Mouse (Mus musculus) limb, embryonic 14.5 days (tissue): ENCODE measurements at regions not wholly inside any gene's neighbourhood (a gene's known extent, or its start where the extent isn't known, plus 50 kb on each side); places are given as distances from the start of the nearest gene placed in this dataset.

Experiments
- ATAC-seq: fragments of 200-750 bp; cut with Nextera tagmentation; 2 replicates; pipeline ENCODE4 v1.8.0; 2017; ENCODE audit warnings: low read depth, moderate number of reproducible peaks, moderate TSS enrichment; ENCODE audit not compliant: low FRiP score
- DNase-seq: peaks from one replicate; pipeline ENCODE4 v3.0.0-alpha.2; 2015; ENCODE audit warnings: low spot score
- H3K27ac ChIP-seq: fragments of 300-500 bp; sonication (generic); replicated peaks from 2 replicates; pipeline ENCODE4 v1.5.1; 2014; ENCODE audit warnings: low read depth, mild to moderate bottlenecking, low read length, moderate library complexity, mixed read lengths
- H3K27me3 ChIP-seq: fragments of 300-500 bp; sonication (generic); 2 replicates; pipeline ENCODE4 v1.6.1; 2014; ENCODE audit warnings: low read length, mixed read lengths; ENCODE audit not compliant: control insufficient read depth, insufficient read depth
- H3K36me3 ChIP-seq: fragments of 300-500 bp; sonication (generic); 2 replicates; pipeline ENCODE4 v1.6.1; 2014; ENCODE audit warnings: mild to moderate bottlenecking, low read length, moderate library complexity, mixed read lengths; ENCODE audit not compliant: control insufficient read depth, insufficient read depth
- H3K4me1 ChIP-seq: fragments of 300-500 bp; sonication (generic); 2 replicates; pipeline ENCODE4 v1.6.1; 2014; ENCODE audit warnings: antibody characterized with exemption, low read length, mixed read lengths; ENCODE audit not compliant: control insufficient read depth, insufficient read depth
- H3K4me2 ChIP-seq: fragments of 300-500 bp; sonication (generic); replicated peaks from 2 replicates; pipeline ENCODE4 v1.6.1; 2014; ENCODE audit warnings: low read depth, mild to moderate bottlenecking, low read length, moderate library complexity; ENCODE audit not compliant: severe bottlenecking
- H3K4me3 ChIP-seq: fragments of 300-500 bp; sonication (generic); replicated peaks from 2 replicates; pipeline ENCODE4 v1.5.1; 2014; ENCODE audit warnings: low read length
- H3K9ac ChIP-seq: fragments of 300-500 bp; sonication (generic); 2 replicates; pipeline ENCODE4 v1.6.1; 2014; ENCODE audit warnings: mild to moderate bottlenecking, low read depth, low read length, moderate library complexity; ENCODE audit not compliant: severe bottlenecking
- H3K9me3 ChIP-seq: fragments of 300-500 bp; sonication (generic); 2 replicates; pipeline ENCODE4 v1.6.1; 2016; ENCODE audit warnings: low read length; ENCODE audit not compliant: control insufficient read depth
- POLR2A ChIP-seq: fragments of 200-500 bp; IDR thresholded peaks from 2 replicates; pipeline ENCODE4 v1.8.0; 2012; ENCODE audit warnings: inconsistent platforms, mild to moderate bottlenecking, moderate library complexity, borderline replicate concordance; ENCODE audit not compliant: insufficient read depth, insufficient read length; ENCODE audit errors: extremely low read depth
- WGBS: fragments of 180-500 bp; shearing (Covaris S2); extraction: QIAGEN DNeasy Blood & Tissue Kit; methylation state at CpG from one replicate; pipeline ENCODE4 v1.1.7; 2014; 5-methylcytosine and 5-hydroxymethylcytosine counted together

DNA sequence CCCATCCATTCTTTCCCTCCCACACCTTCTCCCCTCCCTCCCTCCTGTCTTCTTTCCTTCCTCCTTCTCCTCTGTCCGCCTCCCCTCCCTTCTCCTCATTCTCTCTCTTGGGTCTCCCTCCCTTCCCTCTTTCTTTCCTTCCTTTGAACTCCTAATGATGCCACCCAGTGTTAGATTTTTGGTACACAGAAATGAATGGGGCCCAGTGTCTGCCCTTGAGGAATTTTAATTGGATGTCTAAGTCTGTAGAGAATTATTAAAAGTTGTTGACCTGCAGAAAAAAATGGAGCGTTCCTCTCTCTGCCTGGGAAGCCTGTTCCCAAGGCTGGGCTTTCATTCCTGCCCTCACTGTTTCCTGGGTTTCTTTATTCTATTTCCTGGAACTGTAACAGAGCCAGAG, 434.0 kb upstream of the Fam160b2 start:
- WGBS = 41% methylated on average over 2 of the region's 2 CpGs

DNA sequence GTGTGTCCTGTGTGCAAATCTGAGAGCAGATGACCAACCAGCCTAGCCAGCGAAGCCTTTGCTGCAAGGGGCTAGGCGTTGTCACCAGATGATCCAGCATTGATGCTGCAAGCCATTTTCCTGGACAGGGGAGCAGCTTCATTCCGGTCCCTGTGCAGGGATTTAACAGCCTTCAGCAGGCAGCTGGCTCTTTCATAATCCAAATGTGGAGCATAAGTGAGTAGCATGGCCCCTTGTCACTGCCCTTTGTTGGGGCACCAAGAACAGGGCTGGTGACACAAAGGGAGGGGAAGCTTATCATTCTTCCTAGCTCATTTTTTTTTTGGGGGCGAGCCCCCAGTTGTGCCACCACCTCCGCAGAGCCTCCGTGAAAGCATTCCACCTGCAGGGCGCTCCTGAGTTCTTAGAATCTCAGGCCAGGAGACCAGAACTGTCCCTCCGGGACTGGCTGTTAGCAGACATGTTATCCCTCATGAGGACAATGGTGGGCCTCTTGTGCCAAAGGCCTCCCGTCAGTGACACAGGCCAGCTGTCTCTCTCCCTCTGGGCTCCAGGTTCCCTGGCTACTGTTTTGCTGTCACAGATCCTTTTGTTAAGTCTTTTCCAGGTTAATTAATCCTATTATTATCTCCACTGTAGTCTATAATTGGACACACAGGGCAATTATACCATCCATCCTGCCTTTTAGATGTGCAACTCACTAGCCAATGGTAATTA, 430.7 kb upstream of the Fam160b2 start:
- 84% methylated on average over 9 of the region's 9 CpGs for WGBS
- H3K4me2 ChIP-seq = no peak overlapping the region
- H3K36me3 ChIP-seq = no peaks in the 10 kb centered on the region
- no peak for TF ChIP-seq POLR2A
- H3K9me3 ChIP-seq = no peaks in the 10 kb centered on the region
- 0 out of 2 replicates have a peak, but pooled peaks cover 3% of the 10 kb centered on the region for H3K27me3 ChIP-seq
- H3K4me3 ChIP-seq = no peak overlapping the region
- no peak for ATAC-seq
- no peak for DNase-seq
- H3K4me1 ChIP-seq = 0 out of 2 replicates have a peak, but pooled peaks cover 3% of the 10 kb centered on the region
- H3K9ac ChIP-seq = no peak overlapping the region
- H3K27ac ChIP-seq = no peak overlapping the region

More for the DNA sequence above, 434.0 kb upstream of the Fam160b2 start:
- no peaks in the 10 kb centered on the region for H3K27me3 ChIP-seq
- no peak overlapping the region for H3K9ac ChIP-seq
- no peaks in the 10 kb centered on the region for H3K36me3 ChIP-seq
- no peak for TF ChIP-seq POLR2A
- no peaks in the 10 kb centered on the region for H3K9me3 ChIP-seq
- H3K4me3 ChIP-seq = no peak overlapping the region
- ATAC-seq (no peak), DNase-seq (no peak)
- H3K4me1 ChIP-seq = peaks cover 9% of the 10 kb centered on the region
- no peak overlapping the region for H3K27ac ChIP-seq
- no peak overlapping the region for H3K4me2 ChIP-seq
